Mouse (Mus musculus): ENCODE measurements around the gene Nfkbiz. TPM values are rescaled to one million over a fixed set of nuclear protein-coding genes. Genes with fewer than 3 reads are reported as not detected.
"Not testable (repeated sequence)": the region's sequence is repeated elsewhere in the genome, so short reads cannot be mapped to it uniquely, and the experiment has no call there.

Gene Nfkbiz
- 4.5 and 5.5 TPM in 2 replicates for polyA plus RNA-seq (2014; fragmentation: Nextera tagmentation; extraction: Ambion mirVana)

- ATAC-seq (ENCODE audit: low read depth), result peak; percentile 96
- Histone ChIP-seq H3K27ac (replicated peaks; ENCODE audit: low read depth, low read length) (peak within 1 kb of the TSS; percentile 82), H3K4me2 (ENCODE audit: low read depth, low read length) (peak within 1 kb of the TSS; percentile 70), H3K27me3 (replicated peaks; ENCODE audit: control insufficient read depth, insufficient read depth, low read length) (no peaks in the 10 kb centered on the region), H3K9ac (ENCODE audit: low read depth, low read length) (peak within 1 kb of the TSS; percentile 79), H3K9me3 (ENCODE audit: control insufficient read depth, low read length) (no peaks in the 10 kb centered on the region), H3K36me3 (ENCODE audit: control insufficient read depth, insufficient read depth, low read length) (0 out of 2 replicates have a peak, but pooled peaks cover under 1% of the 10 kb centered on the region), H3K4me3 (ENCODE audit: low read depth, low read length) (peak within 1 kb of the TSS; percentile 53), H3K4me1 (ENCODE audit: control insufficient read depth, insufficient read depth, low read length) (no peaks in the 10 kb centered on the region)
- WGBS, result under 1% methylated on average over 40 of the region's 40 CpGs
- peak; percentile 91 for DNase-seq (ENCODE audit: low spot score)
Observed at GRCm38 (mm10) chr16:55838510-55839474, at the start of gene Nfkbiz. Gene Nfkbiz, minus strand, starts transcription at chr16:55838899.

GRCm38 (mm10) chr16:55887814-55888583 is 49.3 kb upstream of the Nfkbiz start:
- Histone ChIP-seq H3K9me3 (ENCODE audit: control insufficient read depth, low read length) (no peaks in the 10 kb centered on the region), H3K4me1 (ENCODE audit: control insufficient read depth, insufficient read depth, low read length) (no peaks in the 10 kb centered on the region), H3K36me3 (ENCODE audit: control insufficient read depth, insufficient read depth, low read length) (peaks cover 11% of the 10 kb centered on the region; the same call in 1 of the 2 replicates), H3K4me2 (ENCODE audit: low read depth, low read length) (no peak overlapping the region), H3K4me3 (ENCODE audit: low read depth, low read length) (no peak overlapping the region), H3K27ac (replicated peaks; ENCODE audit: low read depth, low read length) (no peak overlapping the region), H3K27me3 (replicated peaks; ENCODE audit: control insufficient read depth, insufficient read depth, low read length) (no peaks in the 10 kb centered on the region), H3K9ac (ENCODE audit: low read depth, low read length) (no peak overlapping the region)
- 62% methylated on average over 7 of the region's 7 CpGs for whole genome bisulfite sequencing
- DNase-seq (ENCODE audit: low spot score) (no peak), ATAC-seq (ENCODE audit: low read depth) (no peak)

- ATAC-seq (ENCODE audit: low read depth), result no peak
- peaks cover 7% of the 10 kb centered on the region; the same call in 1 of the 2 replicates for H3K36me3 ChIP-seq (ENCODE audit: control insufficient read depth, insufficient read depth, low read length)
Observed at GRCm38 (mm10) chr16:55884246-55884645, 45.5 kb upstream of the Nfkbiz start.

GRCm38 (mm10) chr16:55876025-55876424 is 37.3 kb upstream of the Nfkbiz start:
- Histone ChIP-seq H3K27me3 (replicated peaks; ENCODE audit: control insufficient read depth, insufficient read depth, low read length) (no peaks in the 10 kb centered on the region), H3K4me3 (ENCODE audit: low read depth, low read length) (no peak overlapping the region), H3K9me3 (ENCODE audit: control insufficient read depth, low read length) (no peaks in the 10 kb centered on the region), H3K4me2 (ENCODE audit: low read depth, low read length) (no peak overlapping the region), H3K27ac (replicated peaks; ENCODE audit: low read depth, low read length) (no peak overlapping the region), H3K36me3 (ENCODE audit: control insufficient read depth, insufficient read depth, low read length) (no peaks in the 10 kb centered on the region), H3K9ac (ENCODE audit: low read depth, low read length) (no peak overlapping the region), H3K4me1 (ENCODE audit: control insufficient read depth, insufficient read depth, low read length) (no peaks in the 10 kb centered on the region)
- WGBS, result 71% methylated on average over 6 of the region's 6 CpGs
- no peak for ATAC-seq (ENCODE audit: low read depth)
- no peak for DNase-seq (ENCODE audit: low spot score)

More at GRCm38 (mm10) chr16:55884246-55884645, 45.5 kb upstream of the Nfkbiz start:
- no peak for DNase-seq (ENCODE audit: low spot score)
- Histone ChIP-seq H3K9ac (ENCODE audit: low read depth, low read length) (no peak overlapping the region), H3K4me1 (ENCODE audit: control insufficient read depth, insufficient read depth, low read length) (no peaks in the 10 kb centered on the region), H3K4me2 (ENCODE audit: low read depth, low read length) (no peak overlapping the region), H3K9me3 (ENCODE audit: control insufficient read depth, low read length) (no peaks in the 10 kb centered on the region), H3K27me3 (replicated peaks; ENCODE audit: control insufficient read depth, insufficient read depth, low read length) (no peaks in the 10 kb centered on the region), H3K4me3 (ENCODE audit: low read depth, low read length) (no peak overlapping the region), H3K27ac (replicated peaks; ENCODE audit: low read depth, low read length) (no peak overlapping the region)
- WGBS, result 82% methylated on average over 11 of the region's 11 CpGs

GRCm38 (mm10) chr16:55863832-55864231 is 25.1 kb upstream of the Nfkbiz start:
- DNase-seq (ENCODE audit: low spot score) (no peak), ATAC-seq (ENCODE audit: low read depth) (no peak)
- Histone ChIP-seq H3K27me3 (replicated peaks; ENCODE audit: control insufficient read depth, insufficient read depth, low read length) (no peaks in the 10 kb centered on the region), H3K4me1 (ENCODE audit: control insufficient read depth, insufficient read depth, low read length) (no peaks in the 10 kb centered on the region), H3K4me3 (ENCODE audit: low read depth, low read length) (no peak overlapping the region), H3K9ac (ENCODE audit: low read depth, low read length) (no peak overlapping the region), H3K4me2 (ENCODE audit: low read depth, low read length) (no peak overlapping the region), H3K27ac (replicated peaks; ENCODE audit: low read depth, low read length) (no peak overlapping the region), H3K36me3 (ENCODE audit: control insufficient read depth, insufficient read depth, low read length) (no peaks in the 10 kb centered on the region), H3K9me3 (ENCODE audit: control insufficient read depth, low read length) (no peaks in the 10 kb centered on the region)
- 58% methylated on average over 4 of the region's 4 CpGs for WGBS

- H3K4me3 ChIP-seq (ENCODE audit: low read depth, low read length), result no peak overlapping the region
- H3K27ac ChIP-seq (replicated peaks; ENCODE audit: low read depth, low read length), result no peak overlapping the region
- no peaks in the 10 kb centered on the region for H3K27me3 ChIP-seq (replicated peaks; ENCODE audit: control insufficient read depth, insufficient read depth, low read length)
- ATAC-seq (ENCODE audit: low read depth), result no peak
- peak; percentile 77 for DNase-seq (ENCODE audit: low spot score)
- H3K36me3 ChIP-seq (ENCODE audit: control insufficient read depth, insufficient read depth, low read length), result no peaks in the 10 kb centered on the region
- H3K9me3 ChIP-seq (ENCODE audit: control insufficient read depth, low read length), result no peaks in the 10 kb centered on the region
- WGBS, result 23% methylated on average over 7 of the region's 7 CpGs
- H3K4me1 ChIP-seq (ENCODE audit: control insufficient read depth, insufficient read depth, low read length), result no peaks in the 10 kb centered on the region
- no peak overlapping the region for H3K9ac ChIP-seq (ENCODE audit: low read depth, low read length)
- H3K4me2 ChIP-seq (ENCODE audit: low read depth, low read length), result no peak overlapping the region
Observed at GRCm38 (mm10) chr16:55863149-55863815, 24.6 kb upstream of the Nfkbiz start.

GRCm38 (mm10) chr16:55861104-55861503 is 22.4 kb upstream of the Nfkbiz start:
- H3K4me3 ChIP-seq (ENCODE audit: low read depth, low read length), result no peak overlapping the region
- H3K4me1 ChIP-seq (ENCODE audit: control insufficient read depth, insufficient read depth, low read length), result no peaks in the 10 kb centered on the region
- no peaks in the 10 kb centered on the region for H3K9me3 ChIP-seq (ENCODE audit: control insufficient read depth, low read length)
- H3K9ac ChIP-seq (ENCODE audit: low read depth, low read length), result no peak overlapping the region
- H3K27ac ChIP-seq (replicated peaks; ENCODE audit: low read depth, low read length), result no peak overlapping the region
- no peaks in the 10 kb centered on the region for H3K27me3 ChIP-seq (replicated peaks; ENCODE audit: control insufficient read depth, insufficient read depth, low read length)
- no peak for DNase-seq (ENCODE audit: low spot score)
- H3K4me2 ChIP-seq (ENCODE audit: low read depth, low read length), result no peak overlapping the region
- 74% methylated on average over 3 of the region's 3 CpGs for WGBS
- H3K36me3 ChIP-seq (ENCODE audit: control insufficient read depth, insufficient read depth, low read length), result no peaks in the 10 kb centered on the region
- ATAC-seq (ENCODE audit: low read depth), result no peak

- not testable (repeated sequence) for H3K4me1 ChIP-seq (ENCODE audit: control insufficient read depth, insufficient read depth, low read length); H3K9me3 ChIP-seq (ENCODE audit: control insufficient read depth, low read length); H3K36me3 ChIP-seq (ENCODE audit: control insufficient read depth, insufficient read depth, low read length); H3K4me2 ChIP-seq (ENCODE audit: low read depth, low read length); DNase-seq (ENCODE audit: low spot score); H3K4me3 ChIP-seq (ENCODE audit: low read depth, low read length); H3K9ac ChIP-seq (ENCODE audit: low read depth, low read length); H3K27ac ChIP-seq (replicated peaks; ENCODE audit: low read depth, low read length); ATAC-seq (ENCODE audit: low read depth); H3K27me3 ChIP-seq (replicated peaks; ENCODE audit: control insufficient read depth, insufficient read depth, low read length)
- WGBS, result 97% methylated on average over 4 of the region's 4 CpGs
Observed at GRCm38 (mm10) chr16:55859421-55859820, 20.7 kb upstream of the Nfkbiz start.
